Mouse (Mus musculus) liver, embryonic 14.5 days (tissue): ENCODE measurements at regions not wholly inside any gene's neighbourhood (a gene's known extent, or its start where the extent isn't known, plus 50 kb on each side); places are given as distances from the start of the nearest gene placed in this dataset.

ENCODE experiments used
- ATAC-seq: fragments of 200-750 bp; cut with Nextera tagmentation; 2 replicates; pipeline ENCODE4 v1.8.0; 2017; ENCODE audit warnings: moderate number of reproducible peaks, mild to moderate bottlenecking, moderate library complexity; ENCODE audit not compliant: insufficient read depth
- DNase-seq, 3 experiments: peaks; one replicate each; pipeline ENCODE4 v3.0.0-alpha.2; 2012 to 2013; ENCODE audit warnings: low read depth in 3 of 3, low spot score in 3 of 3
- H3K27ac ChIP-seq: fragments of 300-500 bp; sonication (generic); 2 replicates; pipeline ENCODE4 v1.5.1; 2014; ENCODE audit warnings: moderate library complexity, mild to moderate bottlenecking, control low read depth, inconsistent platforms
- H3K27me3 ChIP-seq: fragments of 300-500 bp; sonication (generic); 2 replicates; pipeline ENCODE4 v1.6.1; 2014; ENCODE audit warnings: mild to moderate bottlenecking, low read length, moderate library complexity; ENCODE audit not compliant: control insufficient read depth, insufficient read depth
- H3K36me3 ChIP-seq: fragments of 300-500 bp; sonication (generic); replicated peaks from 2 replicates; pipeline ENCODE4 v1.6.1; 2014; ENCODE audit warnings: low read depth; ENCODE audit not compliant: control insufficient read depth, insufficient read depth
- H3K4me1 ChIP-seq, 2 experiments: fragments of 200-500 bp in 1 of 2; fragments of 300-500 bp in 1 of 2; sonication (generic) in 1 of 2; replicated peaks; 2 replicates each; pipeline ENCODE4 v1.6.1; 2012 to 2014; ENCODE audit warnings: antibody characterized with exemption in 1 of 2, inconsistent platforms in 1 of 2, low read length in 1 of 2; ENCODE audit not compliant: control insufficient read depth in 2 of 2, insufficient read depth in 2 of 2
- H3K4me2 ChIP-seq: fragments of 300-500 bp; sonication (generic); 2 replicates; pipeline ENCODE4 v1.6.1; 2014; ENCODE audit warnings: low read depth, mild to moderate bottlenecking, control low read depth, moderate library complexity
- H3K4me3 ChIP-seq, 2 experiments: fragments of 200-500 bp in 1 of 2; fragments of 300-500 bp in 1 of 2; sonication (generic) in 1 of 2; 2 replicates each; pipeline ENCODE4 v1.5.1; 2012 to 2014; ENCODE audit warnings: low read depth in 2 of 2, low read length in 2 of 2, mild to moderate bottlenecking in 2 of 2, control low read depth in 1 of 2, inconsistent platforms in 1 of 2, moderate library complexity in 1 of 2; ENCODE audit not compliant: insufficient read depth in 1 of 2
- H3K9ac ChIP-seq: fragments of 300-500 bp; sonication (generic); replicated peaks from 2 replicates; pipeline ENCODE4 v1.6.1; 2014; ENCODE audit warnings: mild to moderate bottlenecking, control low read depth, moderate library complexity
- H3K9me3 ChIP-seq: fragments of 300-500 bp; sonication (generic); 2 replicates; pipeline ENCODE4 v1.6.1; 2016; ENCODE audit warnings: low read length, mixed read lengths; ENCODE audit not compliant: control insufficient read depth
- CTCF ChIP-seq: IDR thresholded peaks from 2 replicates; pipeline ENCODE4 v1.5.1; 2016; ENCODE audit warnings: antibody characterized with exemption, low read depth, control low read depth
- EP300 ChIP-seq: IDR thresholded peaks from 2 replicates; pipeline ENCODE4 v1.6.1; 2016; ENCODE audit warnings: antibody characterized with exemption, low read depth
- WGBS: fragments of 180-500 bp; shearing (Covaris S2); extraction: QIAGEN DNeasy Blood & Tissue Kit; methylation state at CpG from one replicate; pipeline ENCODE4 v1.1.7; 2014; ENCODE audit not compliant: insufficient replicate concordance; 5-methylcytosine and 5-hydroxymethylcytosine counted together

GRCm38 (mm10) chr10:7280429-7280828, 68.4 kb upstream of the Cnksr3 start:
- Histone ChIP-seq H3K4me1 (no peaks in the 10 kb centered on the region), H3K4me3 (no peak overlapping the region)

GRCm38 (mm10) chr10:7278820-7279219, 66.8 kb upstream of the Cnksr3 start:
- Histone ChIP-seq H3K4me1 (no peaks in the 10 kb centered on the region), H3K27ac (no peak overlapping the region), H3K27me3 (no peaks in the 10 kb centered on the region), H3K36me3 (no peaks in the 10 kb centered on the region), H3K4me2 (no peak overlapping the region), H3K4me3 (no peak overlapping the region), H3K9me3 (no peaks in the 10 kb centered on the region), H3K9ac (no peak overlapping the region)
- no peak for TF ChIP-seq CTCF
- no peak for TF ChIP-seq EP300
- no peak for ATAC-seq
- no peak for DNase-seq
- 42% methylated on average over 5 of the region's 5 CpGs for WGBS

More at GRCm38 (mm10) chr10:7280429-7280828, 68.4 kb upstream of the Cnksr3 start:
- DNase-seq: no peak
- Histone ChIP-seq H3K36me3 (no peaks in the 10 kb centered on the region), H3K27ac (no peak overlapping the region), H3K27me3 (no peaks in the 10 kb centered on the region), H3K4me2 (no peak overlapping the region), H3K9me3 (no peaks in the 10 kb centered on the region), H3K9ac (no peak overlapping the region)
- no peak for ATAC-seq
- TF ChIP-seq EP300 (no peak), CTCF (no peak)
- 55% methylated on average over 2 of the region's 2 CpGs for WGBS

GRCm38 (mm10) chr10:7275357-7275756, 63.3 kb upstream of the Cnksr3 start:
- no peak overlapping the region for H3K27ac ChIP-seq
- no peak overlapping the region for H3K4me2 ChIP-seq
- TF ChIP-seq CTCF (no peak), EP300 (no peak)
- no peak overlapping the region for H3K9ac ChIP-seq
- no peaks in the 10 kb centered on the region for H3K4me1 ChIP-seq
- no peak for DNase-seq
- 67% methylated on average over 6 of the region's 6 CpGs for WGBS
- no peaks in the 10 kb centered on the region for H3K36me3 ChIP-seq
- H3K4me3 ChIP-seq: no peak overlapping the region
- ATAC-seq: no peak
- H3K9me3 ChIP-seq: no peaks in the 10 kb centered on the region
- no peaks in the 10 kb centered on the region for H3K27me3 ChIP-seq

GRCm38 (mm10) chr10:7274422-7274821, 62.4 kb upstream of the Cnksr3 start:
- H3K9ac ChIP-seq: no peak overlapping the region
- no peak overlapping the region for H3K27ac ChIP-seq
- WGBS: 59% methylated on average over 7 of the region's 7 CpGs
- no peaks in the 10 kb centered on the region for H3K36me3 ChIP-seq
- ATAC-seq: no peak
- H3K4me1 ChIP-seq: no peaks in the 10 kb centered on the region
- no peaks in the 10 kb centered on the region for H3K9me3 ChIP-seq
- H3K4me3 ChIP-seq: no peak overlapping the region
- no peaks in the 10 kb centered on the region for H3K27me3 ChIP-seq
- no peak overlapping the region for H3K4me2 ChIP-seq
- no peak for DNase-seq
- TF ChIP-seq CTCF (no peak), EP300 (no peak)

- Histone ChIP-seq H3K27ac (no peak overlapping the region), H3K9me3 (no peaks in the 10 kb centered on the region), H3K9ac (no peak overlapping the region), H3K36me3 (no peaks in the 10 kb centered on the region), H3K27me3 (no peaks in the 10 kb centered on the region), H3K4me3 (no peak overlapping the region), H3K4me2 (no peak overlapping the region), H3K4me1 (no peaks in the 10 kb centered on the region)
- DNase-seq: no peak
- ATAC-seq: no peak
- WGBS: 51% methylated on average over 5 of the region's 5 CpGs
- TF ChIP-seq EP300 (no peak), CTCF (no peak)
These were observed 59.1 kb upstream of the Cnksr3 start for GRCm38 (mm10) chr10:7271156-7271555.
